Mouse (Mus musculus) hindbrain, postnatal 0 days (tissue): ENCODE results near the gene Srp68. TPM values are rescaled to one million over a fixed set of nuclear protein-coding genes. Genes with fewer than 3 reads are reported as not detected.

ENCODE experiments used
- ATAC-seq: fragments of 200-750 bp; cut with Nextera tagmentation; 2 replicates; pipeline ENCODE4 v1.8.0; 2017; ENCODE audit warnings: mild to moderate bottlenecking, moderate TSS enrichment, moderate library complexity
- DNase-seq: peaks from one replicate; pipeline ENCODE4 v3.0.0-alpha.2; 2015; ENCODE audit warnings: low spot score
- H3K27ac ChIP-seq: fragments of 300-500 bp; sonication (generic); 2 replicates; pipeline ENCODE4 v1.5.1; 2014; ENCODE audit warnings: mild to moderate bottlenecking
- H3K27me3 ChIP-seq: fragments of 300-500 bp; sonication (generic); 2 replicates; pipeline ENCODE4 v1.6.1; 2014; ENCODE audit warnings: low read length, mixed read lengths; ENCODE audit not compliant: insufficient read depth
- H3K36me3 ChIP-seq: fragments of 300-500 bp; sonication (generic); 2 replicates; pipeline ENCODE4 v1.6.1; 2014; ENCODE audit warnings: low read length, mixed read lengths; ENCODE audit not compliant: insufficient read depth
- H3K4me1 ChIP-seq: fragments of 300-500 bp; sonication (generic); 2 replicates; pipeline ENCODE4 v1.6.1; 2014; ENCODE audit warnings: antibody characterized with exemption, low read length, mixed read lengths; ENCODE audit not compliant: insufficient read depth
- H3K4me2 ChIP-seq: fragments of 300-500 bp; sonication (generic); 2 replicates; pipeline ENCODE4 v1.6.1; 2014; ENCODE audit warnings: low read depth, mild to moderate bottlenecking, low read length, moderate library complexity, mixed read lengths
- H3K4me3 ChIP-seq: fragments of 300-500 bp; sonication (generic); 2 replicates; pipeline ENCODE4 v1.5.1; 2014; ENCODE audit warnings: low read length
- H3K9ac ChIP-seq: fragments of 300-500 bp; sonication (generic); replicated peaks from 2 replicates; pipeline ENCODE4 v1.6.1; 2014; ENCODE audit warnings: mild to moderate bottlenecking, low read length, moderate library complexity, mixed read lengths
- H3K9me3 ChIP-seq: fragments of 300-500 bp; sonication (generic); 2 replicates; pipeline ENCODE4 v1.6.1; 2016; ENCODE audit warnings: low read length, mixed read lengths
- CTCF ChIP-seq: IDR thresholded peaks from 2 replicates; pipeline ENCODE4 v1.5.1; 2016; ENCODE audit warnings: antibody characterized with exemption, control low read depth, low read depth
- WGBS: fragments of 180-500 bp; shearing (Covaris S2); extraction: QIAGEN DNeasy Blood & Tissue Kit; methylation state at CpG from one replicate; pipeline ENCODE4 v1.1.7; 2014; 5-methylcytosine and 5-hydroxymethylcytosine counted together
- polyA plus RNA-seq: library from polyadenylated mRNA; unstranded; fragments of >200 nt; fragmentation: Nextera tagmentation; extraction: Ambion mirVana; gene quantifications from 2 replicates; pipeline ENCODE4 v1.2.1, GENCODE M21; 2015
- total RNA-seq: library from RNA; depleted of rRNA; stranded (reverse); fragments of >200 nt; gene quantifications from 2 replicates; pipeline ENCODE4 v1.2.3, GENCODE M21; 2014

Srp68 gene
- total and polyA plus RNA-seq, 2 experiments from 2014 or later, result 22.5 to 50.4 TPM

GRCm38 (mm10) chr11:116265352-116265751, 8.7 kb downstream of the Srp68 start:
- DNase-seq, result no peak

GRCm38 (mm10) chr11:116260259-116260658, 13.8 kb downstream of the Srp68 start:
- Histone ChIP-seq H3K27ac (no peak overlapping the region), H3K4me3 (no peak overlapping the region), H3K9me3 (no peaks in the 10 kb centered on the region), H3K27me3 (no peaks in the 10 kb centered on the region), H3K4me1 (no peaks in the 10 kb centered on the region), H3K4me2 (no peak overlapping the region), H3K9ac (no peak overlapping the region), H3K36me3 (peaks cover 77% of the 10 kb centered on the region)
- ATAC-seq (no peak), DNase-seq (no peak)
- WGBS, result 92% methylated on average over 7 of the region's 7 CpGs
- no peak for TF ChIP-seq CTCF

More at GRCm38 (mm10) chr11:116265352-116265751, 8.7 kb downstream of the Srp68 start:
- 81% methylated on average over 11 of the region's 11 CpGs for WGBS
- no peaks in the 10 kb centered on the region for H3K9me3 ChIP-seq
- TF ChIP-seq CTCF, result no peak
- H3K9ac ChIP-seq, result no peak overlapping the region
- no peak overlapping the region for H3K4me2 ChIP-seq
- H3K27me3 ChIP-seq, result no peaks in the 10 kb centered on the region
- H3K36me3 ChIP-seq, result peaks cover 85% of the 10 kb centered on the region
- no peak overlapping the region for H3K4me3 ChIP-seq
- no peak overlapping the region for H3K27ac ChIP-seq
- no peaks in the 10 kb centered on the region for H3K4me1 ChIP-seq
- ATAC-seq, result no peak

- H3K27ac ChIP-seq, result no peak overlapping the region
- H3K36me3 ChIP-seq, result peaks cover 78% of the 10 kb centered on the region
- DNase-seq, result no peak
- H3K27me3 ChIP-seq, result no peaks in the 10 kb centered on the region
- H3K4me1 ChIP-seq, result no peaks in the 10 kb centered on the region
- no peak overlapping the region for H3K4me2 ChIP-seq
- ATAC-seq, result no peak
- 92% methylated on average over 8 of the region's 8 CpGs for WGBS
- no peak for TF ChIP-seq CTCF
- no peak overlapping the region for H3K4me3 ChIP-seq
- no peak overlapping the region for H3K9ac ChIP-seq
- H3K9me3 ChIP-seq, result no peaks in the 10 kb centered on the region
Measured at GRCm38 (mm10) chr11:116259461-116259860, 14.6 kb downstream of the Srp68 start.

GRCm38 (mm10) chr11:116255982-116256675, 17.9 kb downstream of the Srp68 start:
- H3K9me3 ChIP-seq, result no peaks in the 10 kb centered on the region
- H3K4me2 ChIP-seq, result no peak overlapping the region
- WGBS, result 90% methylated on average over 9 of the region's 9 CpGs
- H3K4me3 ChIP-seq, result no peak overlapping the region
- no peak for TF ChIP-seq CTCF
- H3K4me1 ChIP-seq, result no peaks in the 10 kb centered on the region
- H3K9ac ChIP-seq, result no peak overlapping the region
- peaks cover 72% of the 10 kb centered on the region for H3K36me3 ChIP-seq
- DNase-seq (no peak), ATAC-seq (no peak)
- no peak overlapping the region for H3K27ac ChIP-seq
- H3K27me3 ChIP-seq, result no peaks in the 10 kb centered on the region

GRCm38 (mm10) chr11:116255090-116255981, 18.7 kb downstream of the Srp68 start:
- Histone ChIP-seq H3K27ac (no peak overlapping the region), H3K4me2 (no peak overlapping the region), H3K27me3 (no peaks in the 10 kb centered on the region), H3K36me3 (peaks cover 74% of the 10 kb centered on the region), H3K9ac (no peak overlapping the region), H3K4me1 (no peaks in the 10 kb centered on the region), H3K9me3 (no peaks in the 10 kb centered on the region), H3K4me3 (no peak overlapping the region)
- no peak for DNase-seq
- no peak for ATAC-seq
- TF ChIP-seq CTCF, result no peak
- 87% methylated on average over 22 of the region's 22 CpGs for WGBS

- Histone ChIP-seq H3K9me3 (no peaks in the 10 kb centered on the region), H3K4me1 (no peaks in the 10 kb centered on the region), H3K36me3 (peaks cover 74% of the 10 kb centered on the region), H3K27me3 (no peaks in the 10 kb centered on the region), H3K4me3 (no peak overlapping the region), H3K4me2 (no peak overlapping the region), H3K9ac (no peak overlapping the region), H3K27ac (no peak overlapping the region)
- no peak for DNase-seq
- no peak for ATAC-seq
- TF ChIP-seq CTCF, result no peak
- WGBS, result 70% methylated on average over 9 of the region's 9 CpGs
Measured at GRCm38 (mm10) chr11:116254627-116255026, 19.4 kb downstream of the Srp68 start.
